Mouse (Mus musculus): ENCODE measurements around the gene Arl15.

DNA sequence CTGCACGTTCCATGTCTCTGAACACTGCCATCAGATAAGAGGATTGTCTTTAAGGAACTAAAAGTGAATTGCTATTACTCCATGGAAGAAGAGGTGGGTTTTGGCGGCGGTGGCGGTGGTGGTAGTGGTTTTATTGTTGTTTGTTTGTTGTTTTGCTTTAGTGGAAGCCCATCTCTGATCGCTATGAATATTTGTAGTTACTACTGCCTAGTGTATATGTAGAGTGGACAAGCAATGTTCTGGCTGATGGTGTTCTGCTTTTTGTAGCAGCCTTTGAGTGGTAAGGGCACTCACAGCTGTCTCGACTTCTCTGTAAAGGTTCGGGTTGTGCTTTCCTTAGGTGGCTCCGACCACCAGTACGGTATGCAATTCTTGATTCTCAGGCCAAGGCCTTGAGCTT lies 327.3 kb downstream of the Arl15 start:
- TF ChIP-seq GATA1 (IDR thresholded peaks at IDR 0.05; ENCODE audit: borderline replicate concordance, low read length) (no peak), FLI1 (IDR thresholded peaks at IDR 0.05; ENCODE audit: low read length) (no peak)
